Mouse (Mus musculus) CH12.LX (cell line): ENCODE results near the gene Mrps18c. TPM values are rescaled to one million over a fixed set of nuclear protein-coding genes. Genes with fewer than 3 reads are reported as not detected.

Experiments used
- DNase-seq: peaks from one replicate; pipeline ENCODE4 v3.0.0-alpha.2; 2013; ENCODE audit errors: extremely low read depth
- H3K27ac ChIP-seq: 2 replicates; pipeline ENCODE4 v1.5.1; 2012; ENCODE audit warnings: low read depth, mild to moderate bottlenecking, control low read depth, moderate library complexity; ENCODE audit not compliant: insufficient read depth
- H3K27me3 ChIP-seq: replicated peaks from 2 replicates; pipeline ENCODE3; 2012; ENCODE audit warnings: inconsistent platforms
- H3K36me3 ChIP-seq, 2 experiments: replicated peaks in 1 of 2; 2 replicates each; pipeline versions ENCODE3 to v1.6.1; 2012; ENCODE audit warnings: inconsistent platforms in 1 of 2, low read length in 1 of 2, mild to moderate bottlenecking in 1 of 2, mixed read lengths in 1 of 2, moderate library complexity in 1 of 2; ENCODE audit not compliant: control insufficient read depth in 1 of 2, insufficient read depth in 1 of 2
- H3K4me1 ChIP-seq, 2 experiments: 2 replicates each; pipeline ENCODE4 v1.6.1; 2012; ENCODE audit warnings: inconsistent platforms in 1 of 2, moderate library complexity in 1 of 2; ENCODE audit not compliant: insufficient read depth in 2 of 2, control insufficient read depth in 1 of 2
- H3K4me2 ChIP-seq: 2 replicates; pipeline ENCODE4 v1.6.1; 2012; ENCODE audit warnings: low read depth, mild to moderate bottlenecking, control low read depth; ENCODE audit not compliant: poor library complexity, insufficient read depth, severe bottlenecking
- H3K4me3 ChIP-seq, 3 experiments: fragments of 150-350 bp in 1 of 3; sonication (generic) in 1 of 3; replicated peaks in 1 of 3; 2 replicates each; pipeline versions ENCODE3 to v1.5.1; 2011 to 2012; ENCODE audit warnings: low read depth in 2 of 3, low read length in 2 of 3, mild to moderate bottlenecking in 2 of 3, moderate library complexity in 2 of 3, control low read depth in 1 of 3, improper control_type of control experiment in 1 of 3, inconsistent platforms in 1 of 3, mixed read lengths in 1 of 3; ENCODE audit not compliant: poor library complexity in 1 of 3
- H3K79me2 ChIP-seq: replicated peaks from 2 replicates; pipeline ENCODE4 v1.6.1; 2012; ENCODE audit warnings: mild to moderate bottlenecking, moderate library complexity; ENCODE audit not compliant: control insufficient read depth, poor library complexity, insufficient read depth, severe bottlenecking; ENCODE audit errors: extremely low read depth
- H3K9ac ChIP-seq: 2 replicates; pipeline ENCODE4 v1.6.1; 2012; ENCODE audit warnings: low read depth, mild to moderate bottlenecking, control low read depth, moderate library complexity; ENCODE audit not compliant: insufficient read depth
- H3K9me3 ChIP-seq: replicated peaks from 2 replicates; pipeline ENCODE3; 2012; ENCODE audit warnings: low read length, inconsistent platforms, mixed read lengths
- BHLHE40 ChIP-seq: IDR thresholded peaks from 2 replicates; pipeline ENCODE4 v1.6.1; 2011; ENCODE audit warnings: mild to moderate bottlenecking, low read depth, low read length, improper control_type of control experiment
- CTCF ChIP-seq, 2 experiments: IDR thresholded peaks in 1 of 2; conservative IDR thresholded peaks in 1 of 2; 2 replicates each; pipeline ENCODE4 v1.5.1; 2011 to 2012; ENCODE audit warnings: low read depth in 2 of 2, low read length in 2 of 2, improper control_type of control experiment in 1 of 2, inconsistent platforms in 1 of 2, mild to moderate bottlenecking in 1 of 2, moderate library complexity in 1 of 2
- EP300 ChIP-seq: IDR thresholded peaks from 2 replicates; pipeline ENCODE4 v1.6.1; 2011; ENCODE audit warnings: low read length, improper control_type of control experiment
- HCFC1 ChIP-seq: IDR thresholded peaks from 2 replicates; pipeline ENCODE4 v1.6.1; 2012; ENCODE audit warnings: low read depth, mild to moderate bottlenecking, inconsistent platforms, low read length, improper control_type of control experiment
- JUND ChIP-seq: conservative IDR thresholded peaks from 2 replicates; pipeline ENCODE4 v1.6.1; 2011; ENCODE audit warnings: low read depth, low read length, improper control_type of control experiment
- KAT2A ChIP-seq: IDR thresholded peaks from 2 replicates; pipeline ENCODE4 v1.6.1; 2012; ENCODE audit warnings: low read length, improper control_type of control experiment, inconsistent platforms; ENCODE audit not compliant: insufficient replicate concordance
- MAFK ChIP-seq: IDR thresholded peaks from 2 replicates; pipeline ENCODE4 v1.6.1; 2011; ENCODE audit warnings: low read length, improper control_type of control experiment; ENCODE audit not compliant: insufficient replicate concordance
- MAX ChIP-seq: IDR thresholded peaks from 2 replicates; pipeline ENCODE4 v1.6.1; 2011; ENCODE audit warnings: low read length, improper control_type of control experiment
- MEF2A ChIP-seq: IDR thresholded peaks from 2 replicates; pipeline ENCODE4 v1.6.1; 2014; ENCODE audit warnings: low read depth, mild to moderate bottlenecking, inconsistent platforms, low read length, improper control_type of control experiment, borderline replicate concordance
- MXI1 ChIP-seq: IDR thresholded peaks from 2 replicates; pipeline ENCODE4 v1.6.1; 2011; ENCODE audit warnings: mild to moderate bottlenecking, low read depth, low read length, improper control_type of control experiment
- NELFE ChIP-seq: IDR thresholded peaks from 2 replicates; pipeline ENCODE4 v1.6.1; 2011; ENCODE audit warnings: low read depth, low read length, improper control_type of control experiment
- POLR2A ChIP-seq: IDR thresholded peaks from 2 replicates; pipeline ENCODE4 v1.6.1; 2011; ENCODE audit warnings: low read depth, mild to moderate bottlenecking, improper control_type of control experiment, low read length
- POLR2AphosphoS2 ChIP-seq: IDR thresholded peaks from 2 replicates; pipeline ENCODE4 v1.6.1; 2011; ENCODE audit warnings: low read depth, low read length, improper control_type of control experiment
- RAD21 ChIP-seq: IDR thresholded peaks from 2 replicates; pipeline ENCODE4 v1.6.1; 2011; ENCODE audit warnings: low read depth, mild to moderate bottlenecking, low read length, improper control_type of control experiment, moderate library complexity
- TCF12 ChIP-seq: IDR thresholded peaks from 2 replicates; pipeline ENCODE4 v1.6.1; 2014; ENCODE audit warnings: low read depth, mild to moderate bottlenecking, inconsistent platforms, low read length, improper control_type of control experiment
- USF1 ChIP-seq: IDR thresholded peaks from 2 replicates; pipeline ENCODE4 v1.6.1; 2014; ENCODE audit warnings: low read depth, mild to moderate bottlenecking, inconsistent platforms, low read length, improper control_type of control experiment
- USF2 ChIP-seq: conservative IDR thresholded peaks from 2 replicates; pipeline ENCODE4 v1.6.1; 2011; ENCODE audit warnings: low read depth, low read length, improper control_type of control experiment
- ZKSCAN1 ChIP-seq: IDR thresholded peaks from 2 replicates; pipeline ENCODE4 v1.6.1; 2012; ENCODE audit warnings: low read depth, inconsistent platforms, low read length, improper control_type of control experiment, borderline replicate concordance
- ZNF384 ChIP-seq: IDR thresholded peaks from 2 replicates; pipeline ENCODE4 v1.6.1; 2012; ENCODE audit warnings: low read depth, low read length, improper control_type of control experiment, inconsistent platforms
- dilution Hi-C: fragments of 300-500 bp; cut with MboI; formaldehyde crosslinking; loops from 2 replicates; pipeline ENCODE4 v1.14.3; 2020; ENCODE audit warnings: low sequenced_read_pairs; ENCODE audit not compliant: extremely low pct_unique_long_range_greater_than_20kb, extremely low pct_ligation_motif_present
- in situ Hi-C: fragments of 300-500 bp; cut with MboI; formaldehyde crosslinking; loops from 3 replicates; pipeline ENCODE4 v1.14.3; 2019; ENCODE audit warnings: low sequenced_read_pairs, low pct_ligation_motif_present, low pct_unique_long_range_greater_than_20kb, mixed read lengths
- polyA plus RNA-seq: library from polyadenylated mRNA; unstranded; fragments of >175 nt; gene quantifications from 2 replicates; pipeline ENCODE4 v1.2.1, GENCODE M21; 2012; ENCODE audit warnings: low read depth; ENCODE audit not compliant: insufficient read length
- total RNA-seq, 2 experiments: library from RNA; depleted of rRNA; stranded (reverse); fragments of 300-350 nt in 1 of 2; fragments of >200 nt in 1 of 2; gene quantifications; 2 replicates each; pipeline ENCODE4 v1.2.3; 2012 to 2014

Mrps18c gene
- total and polyA plus RNA-seq, 3 experiments = 87.2 to 216 (median 111) TPM

DNA sequence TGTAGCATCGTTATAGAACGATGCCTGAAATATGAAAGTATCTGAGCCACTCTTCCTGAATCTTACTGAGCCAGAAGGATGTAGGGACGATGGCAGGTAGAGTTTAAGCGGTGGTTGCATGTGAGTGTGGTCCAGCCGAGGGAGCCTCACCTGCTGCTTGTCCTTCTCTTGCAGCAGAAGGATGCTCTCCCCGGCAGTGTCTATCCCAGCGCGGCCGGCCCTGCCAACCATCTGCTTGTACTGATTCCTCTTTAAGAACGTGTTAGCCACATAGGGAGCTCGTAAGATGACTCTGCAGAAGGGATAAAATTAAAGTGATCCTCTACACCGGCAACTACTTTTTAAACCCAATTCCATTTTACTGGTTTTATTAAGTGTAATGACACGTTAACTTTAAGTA lies 19.4 kb upstream of the Mrps18c start:
- in situ Hi-C loops (loop anchor here (10.0 to 25.0 kb wide), 2 partner anchors 64 to 217 kb away; partner anchors contain the start of genes Hpse and Plac8), dilution Hi-C loops (no loop called here)
- Histone ChIP-seq H3K27me3 (no peaks in the 10 kb centered on the region), H3K9me3 (no peaks in the 10 kb centered on the region), H3K4me1 (no peaks in the 10 kb centered on the region), H3K4me2 (no peak overlapping the region), H3K79me2 (no peaks in the 10 kb centered on the region; the same call in 1 of the 2 replicates), H3K27ac (no peak overlapping the region), H3K36me3 (peaks cover 54 to 89% of the 10 kb centered on the region in 2 experiments), H3K9ac (no peak overlapping the region), H3K4me3 (no peak overlapping the region)
- TF ChIP-seq MEF2A (no peak), MAX (no peak), JUND (no peak), CTCF (conservative IDR thresholded peaks at IDR 0.05 in 1 of 2, IDR thresholded peaks at IDR 0.05 in 1 of 2; ENCODE audit: low read depth in 2 of 2, low read length in 2 of 2) (no peak), NELFE (no peak), USF1 (no peak), MXI1 (no peak), TCF12 (no peak), RAD21 (no peak), POLR2AphosphoS2 (no peak), POLR2A (no peak), ZKSCAN1 (no peak), EP300 (no peak), HCFC1 (no peak), KAT2A (no peak), ZNF384 (no peak)
- DNase-seq = no peak

DNA sequence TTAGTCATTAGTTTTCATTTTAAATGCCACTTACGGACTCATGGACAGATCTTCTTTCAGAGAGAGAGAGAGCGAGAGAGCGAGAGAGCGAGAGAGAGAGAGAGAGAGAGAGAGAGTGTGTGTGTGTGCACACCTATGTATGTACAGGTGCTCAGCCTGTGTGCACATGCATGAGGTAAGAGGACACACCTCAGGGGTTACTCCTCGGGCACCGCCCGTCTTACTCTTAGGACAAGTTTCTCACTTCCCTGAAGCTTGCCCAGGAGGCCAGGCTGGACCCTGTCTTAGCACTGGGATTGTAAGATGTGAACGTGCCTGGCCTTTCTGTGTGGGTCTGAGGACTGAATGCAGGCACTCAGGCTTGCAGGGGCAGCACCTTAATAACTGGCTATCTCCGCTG lies 10.9 kb upstream of the Mrps18c start:
- dilution Hi-C loops = no loop called here

More for the DNA sequence above, 10.9 kb upstream of the Mrps18c start:
- Histone ChIP-seq H3K4me2 (no peak overlapping the region), H3K9ac (no peak overlapping the region), H3K4me1 (peaks cover 0 to 4% of the 10 kb centered on the region in 2 experiments; a peak in 1 of 4 replicates), H3K27ac (peak overlapping the region; percentile 7; the same call in 1 of the 2 replicates), H3K4me3 (no peak overlapping the region), H3K36me3 (peaks cover 47 to 96% of the 10 kb centered on the region in 2 experiments), H3K27me3 (no peaks in the 10 kb centered on the region), H3K79me2 (no peaks in the 10 kb centered on the region), H3K9me3 (no peaks in the 10 kb centered on the region)
- DNase-seq = no peak
- TF ChIP-seq USF2 = no peak
- TF ChIP-seq MAFK = no peak
- no peak for TF ChIP-seq POLR2A
- TF ChIP-seq BHLHE40 = no peak
- no peak for TF ChIP-seq JUND
- TF ChIP-seq KAT2A = no peak
- TF ChIP-seq NELFE = no peak
- no peak for TF ChIP-seq MXI1
- no peak for TF ChIP-seq USF1
- in situ Hi-C loops = loop anchor here (25.0 kb wide), 1 partner anchor 225 kb away; the partner anchor contains the start of gene Plac8
